Mouse (Mus musculus) midbrain, postnatal 0 days (tissue): ENCODE measurements around the gene Sptan1. TPM values are rescaled to one million over a fixed set of nuclear protein-coding genes. Genes with fewer than 3 reads are reported as not detected.

Experiments used
- ATAC-seq: fragments of 200-750 bp; cut with Nextera tagmentation; 2 replicates; pipeline ENCODE4 v1.8.0; 2017; ENCODE audit warnings: moderate number of reproducible peaks, mild to moderate bottlenecking, moderate TSS enrichment, moderate library complexity; ENCODE audit not compliant: low FRiP score
- DNase-seq: peaks from one replicate; pipeline ENCODE4 v3.0.0-alpha.2; 2015; ENCODE audit warnings: low spot score
- H3K27ac ChIP-seq: fragments of 300-500 bp; sonication (generic); 2 replicates; pipeline ENCODE4 v1.5.1; 2014; ENCODE audit warnings: low read depth, mild to moderate bottlenecking, low read length, mixed read lengths
- H3K27me3 ChIP-seq: fragments of 300-500 bp; sonication (generic); 2 replicates; pipeline ENCODE4 v1.6.1; 2014; ENCODE audit warnings: low read length, control low read depth, mixed read lengths; ENCODE audit not compliant: insufficient read depth
- H3K36me3 ChIP-seq: fragments of 300-500 bp; sonication (generic); 2 replicates; pipeline ENCODE4 v1.6.1; 2014; ENCODE audit warnings: low read length, control low read depth, mixed read lengths; ENCODE audit not compliant: insufficient read depth
- H3K4me1 ChIP-seq: fragments of 300-500 bp; sonication (generic); 2 replicates; pipeline ENCODE4 v1.6.1; 2014; ENCODE audit warnings: mild to moderate bottlenecking, control low read depth, antibody characterized with exemption, low read length, mixed read lengths; ENCODE audit not compliant: insufficient read depth
- H3K4me2 ChIP-seq: fragments of 300-500 bp; sonication (generic); 2 replicates; pipeline ENCODE4 v1.6.1; 2014; ENCODE audit warnings: low read depth, mild to moderate bottlenecking, low read length, mixed read lengths; ENCODE audit not compliant: poor library complexity, severe bottlenecking
- H3K4me3 ChIP-seq: fragments of 300-500 bp; sonication (generic); 2 replicates; pipeline ENCODE4 v1.5.1; 2014; ENCODE audit warnings: low read depth, mild to moderate bottlenecking, low read length, moderate library complexity
- H3K9ac ChIP-seq: fragments of 300-500 bp; sonication (generic); replicated peaks from 2 replicates; pipeline ENCODE4 v1.6.1; 2014; ENCODE audit warnings: mild to moderate bottlenecking, low read length, moderate library complexity, mixed read lengths; ENCODE audit not compliant: poor library complexity, severe bottlenecking
- H3K9me3 ChIP-seq: fragments of 300-500 bp; sonication (generic); 2 replicates; pipeline ENCODE4 v1.6.1; 2016; ENCODE audit warnings: low read length, control low read depth
- CTCF ChIP-seq: IDR thresholded peaks from 2 replicates; pipeline ENCODE4 v1.5.1; 2016; ENCODE audit warnings: antibody characterized with exemption, mild to moderate bottlenecking
- WGBS: fragments of 180-500 bp; shearing (Covaris S2); extraction: QIAGEN DNeasy Blood & Tissue Kit; methylation state at CpG from one replicate; pipeline ENCODE4 v1.1.7; 2014; 5-methylcytosine and 5-hydroxymethylcytosine counted together
- polyA plus RNA-seq: library from polyadenylated mRNA; unstranded; fragments of >200 nt; fragmentation: Nextera tagmentation; extraction: Ambion mirVana; gene quantifications from 2 replicates; pipeline ENCODE4 v1.2.1, GENCODE M21; 2015
- total RNA-seq: library from RNA; depleted of rRNA; stranded (reverse); fragments of >200 nt; gene quantifications from 2 replicates; pipeline ENCODE4 v1.2.3, GENCODE M21; 2014

Sptan1 gene
- total and polyA plus RNA-seq, 2 experiments from 2014 or later: 193 to 796 TPM

DNA sequence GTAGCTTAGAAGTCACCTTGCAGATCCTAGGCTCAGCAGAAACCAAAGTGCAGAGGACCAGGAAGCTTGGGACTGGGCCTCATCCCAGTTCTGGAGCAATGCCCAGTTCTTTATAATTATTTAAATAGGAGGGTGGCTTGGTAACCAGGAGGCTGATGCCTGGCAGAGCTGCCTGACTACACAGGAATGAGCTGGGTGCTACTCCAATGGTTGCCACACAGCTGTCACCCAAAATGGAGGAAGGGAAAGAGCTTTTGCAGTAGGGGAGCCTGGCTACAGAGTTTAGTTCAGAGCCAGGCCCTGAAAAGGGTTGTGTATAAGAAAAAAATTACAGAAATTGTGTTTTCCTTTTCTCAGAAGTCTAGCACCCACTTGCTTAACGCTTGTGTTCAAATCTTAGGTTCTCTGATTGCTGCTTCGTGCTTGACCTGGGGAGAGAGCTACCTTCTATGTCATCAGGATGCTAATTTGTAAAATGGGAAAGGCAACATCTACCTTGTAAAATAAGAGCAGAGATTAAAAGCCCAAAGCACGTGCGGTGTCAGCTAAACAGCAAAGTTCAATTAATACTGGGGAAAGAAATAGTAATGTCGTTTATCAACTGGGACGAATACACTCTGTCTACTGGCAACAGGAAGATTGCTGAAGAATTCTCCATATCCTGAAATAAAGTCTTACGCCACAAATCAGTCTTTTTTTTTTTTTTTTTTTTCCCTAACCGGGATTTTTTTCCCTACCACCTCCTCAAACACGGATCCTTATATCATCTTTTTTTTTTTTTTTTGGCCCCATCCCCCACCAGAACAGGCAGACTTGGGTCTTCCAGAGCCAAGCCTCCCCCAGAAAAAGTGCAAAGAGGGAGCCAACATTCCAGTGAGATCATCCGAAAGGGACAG is 758 bp upstream of the Sptan1 start:
- Histone ChIP-seq H3K27ac (peak overlapping the region; percentile 97), H3K27me3 (no peaks in the 10 kb centered on the region), H3K36me3 (peaks cover 6% of the 10 kb centered on the region), H3K4me3 (peak overlapping the region; percentile 98), H3K4me2 (peak overlapping the region; percentile 57), H3K9ac (peak overlapping the region; percentile 99), H3K9me3 (no peaks in the 10 kb centered on the region), H3K4me1 (peaks cover 14% of the 10 kb centered on the region)
- ATAC-seq (no peak), DNase-seq (peak; percentile 84)
- 15% methylated on average over 10 of the region's 10 CpGs for WGBS
- TF ChIP-seq CTCF: no peak

GRCm38 (mm10) chr2:29965906-29966305 is 546 bp downstream of the Sptan1 start:
- peak overlapping the region; percentile 63 for H3K4me2 ChIP-seq
- peak overlapping the region; percentile 97 for H3K27ac ChIP-seq
- peaks cover 9% of the 10 kb centered on the region; the same call in 1 of the 2 replicates for H3K36me3 ChIP-seq
- peak overlapping the region; percentile 98 for H3K4me3 ChIP-seq
- peaks cover 14% of the 10 kb centered on the region for H3K4me1 ChIP-seq
- H3K9me3 ChIP-seq: no peaks in the 10 kb centered on the region
- DNase-seq (peak; percentile 53), ATAC-seq (peak; percentile 59)
- H3K27me3 ChIP-seq: no peaks in the 10 kb centered on the region
- TF ChIP-seq CTCF: peak; percentile 35
- peak overlapping the region; percentile 99 for H3K9ac ChIP-seq
- under 1% methylated on average over 40 of the region's 41 CpGs for WGBS

- H3K27ac ChIP-seq: no peak overlapping the region
- 58% methylated on average over 2 of the region's 2 CpGs for WGBS
- H3K4me1 ChIP-seq: peaks cover 14% of the 10 kb centered on the region
These were observed 1.5 kb downstream of the Sptan1 start for GRCm38 (mm10) chr2:29966826-29967225.

GRCm38 (mm10) chr2:29967768-29968167 is 2.4 kb downstream of the Sptan1 start:
- peaks cover 14% of the 10 kb centered on the region for H3K4me1 ChIP-seq
- ATAC-seq (no peak), DNase-seq (peak; percentile 8)
- TF ChIP-seq CTCF: no peak
- 45% methylated on average over 5 of the region's 5 CpGs for WGBS
- peak overlapping the region; percentile 63 for H3K4me2 ChIP-seq
- no peak overlapping the region for H3K27ac ChIP-seq
- H3K36me3 ChIP-seq: peaks cover 9% of the 10 kb centered on the region; the same call in 1 of the 2 replicates
- H3K27me3 ChIP-seq: no peaks in the 10 kb centered on the region
- no peaks in the 10 kb centered on the region for H3K9me3 ChIP-seq
- H3K4me3 ChIP-seq: peak overlapping the region; percentile 98; the same call in 1 of the 2 replicates
- 0 out of 2 replicates have a peak overlapping the region, but pooled peaks have one; percentile 9 for H3K9ac ChIP-seq

More at GRCm38 (mm10) chr2:29966826-29967225, 1.5 kb downstream of the Sptan1 start:
- Histone ChIP-seq H3K36me3 (peaks cover 9% of the 10 kb centered on the region; the same call in 1 of the 2 replicates), H3K27me3 (no peaks in the 10 kb centered on the region), H3K4me3 (peak overlapping the region; percentile 98), H3K9me3 (no peaks in the 10 kb centered on the region), H3K9ac (peak overlapping the region; percentile 99; the same call in 1 of the 2 replicates), H3K4me2 (peak overlapping the region; percentile 63)
- ATAC-seq: no peak
- no peak for DNase-seq
- TF ChIP-seq CTCF: no peak

DNA sequence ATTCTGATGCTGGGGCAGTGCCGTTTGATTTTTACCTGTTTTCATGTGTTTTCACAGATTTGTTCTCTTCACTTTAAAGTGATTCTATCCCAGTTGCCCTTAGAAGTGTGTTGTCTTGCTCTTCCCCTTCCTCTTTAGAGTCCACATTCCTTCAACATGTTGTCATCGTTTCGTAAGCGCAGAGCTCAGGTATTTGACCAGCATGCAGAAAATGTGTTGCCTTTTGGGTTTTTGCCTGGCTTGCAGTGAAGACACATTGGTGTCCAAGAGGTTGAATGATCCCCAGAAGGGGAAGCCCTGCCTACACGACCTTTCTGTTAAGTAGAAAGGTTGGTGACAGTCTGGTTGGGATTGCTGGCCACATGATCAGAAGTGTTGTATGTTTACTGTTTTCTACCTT is 3.3 kb downstream of the Sptan1 start:
- no peak overlapping the region for H3K4me3 ChIP-seq
- no peak overlapping the region for H3K27ac ChIP-seq
- peaks cover 9% of the 10 kb centered on the region; the same call in 1 of the 2 replicates for H3K36me3 ChIP-seq
- 81% methylated on average over 5 of the region's 5 CpGs for WGBS
- H3K4me2 ChIP-seq: no peak overlapping the region
- no peaks in the 10 kb centered on the region for H3K9me3 ChIP-seq
- H3K9ac ChIP-seq: no peak overlapping the region
- H3K27me3 ChIP-seq: no peaks in the 10 kb centered on the region
- no peak for ATAC-seq
- no peak for DNase-seq
- peaks cover 14% of the 10 kb centered on the region for H3K4me1 ChIP-seq
- no peak for TF ChIP-seq CTCF
